Mouse (Mus musculus) lung, postnatal 4 days (tissue): Measurements from ENCODE around the gene Gpr171.
"Not testable (repeated sequence)": the region's sequence is repeated elsewhere in the genome, so short reads cannot be mapped to it uniquely, and the experiment has no call there.

Experiments used
- DNase-seq, 2 experiments: peaks; one replicate each; pipeline ENCODE4 v3.0.0; 2021

The Gpr171 gene

GRCm38 (mm10) chr3:59113291-59113690 is 11.7 kb upstream of the Gpr171 start:
- DNase-seq, result not testable (repeated sequence)

- DNase-seq, result no peak
These were observed 10.3 kb upstream of the Gpr171 start for GRCm38 (mm10) chr3:59111944-59112343.

GRCm38 (mm10) chr3:59109834-59110233 is 8.2 kb upstream of the Gpr171 start:
- not testable (repeated sequence) for DNase-seq

GRCm38 (mm10) chr3:59107439-59107838 is 5.8 kb upstream of the Gpr171 start:
- no peak for DNase-seq

- DNase-seq, result no peak
These were observed 2.8 kb upstream of the Gpr171 start for GRCm38 (mm10) chr3:59104462-59104861.

- no peak for DNase-seq
These were observed 525 bp upstream of the Gpr171 start for GRCm38 (mm10) chr3:59102146-59102545.

GRCm38 (mm10) chr3:59098540-59098939 is 3.1 kb downstream of the Gpr171 start:
- no peak for DNase-seq

GRCm38 (mm10) chr3:59097421-59097820 is 4.2 kb downstream of the Gpr171 start:
- no peak for DNase-seq

GRCm38 (mm10) chr3:59092702-59093101 is 8.9 kb downstream of the Gpr171 start:
- no peak for DNase-seq

- peak; percentile 53 to 60 for DNase-seq
These were observed 20.7 kb downstream of the Gpr171 start for GRCm38 (mm10) chr3:59080919-59081318.

GRCm38 (mm10) chr3:59080293-59080916 is 21.2 kb downstream of the Gpr171 start:
- DNase-seq, result no peak

GRCm38 (mm10) chr3:59079327-59079726 is 22.3 kb downstream of the Gpr171 start:
- DNase-seq, result peak in 1 of 2 experiments; percentile 55

- no peak for DNase-seq
These were observed 23.0 kb downstream of the Gpr171 start for GRCm38 (mm10) chr3:59078585-59078984.

- DNase-seq, result peak in 1 of 2 experiments; percentile 12
These were observed 24.3 kb downstream of the Gpr171 start for GRCm38 (mm10) chr3:59077278-59077677.

GRCm38 (mm10) chr3:59069071-59069470 is 32.5 kb downstream of the Gpr171 start:
- not testable (repeated sequence) for DNase-seq

- no peak for DNase-seq
These were observed 34.9 kb downstream of the Gpr171 start for GRCm38 (mm10) chr3:59066558-59067294.

GRCm38 (mm10) chr3:59065937-59066336 is 35.7 kb downstream of the Gpr171 start:
- DNase-seq, result no peak

GRCm38 (mm10) chr3:59063431-59063830 is 38.2 kb downstream of the Gpr171 start:
- DNase-seq, result no peak

- no peak for DNase-seq
These were observed 39.5 kb downstream of the Gpr171 start for GRCm38 (mm10) chr3:59062141-59062540.

GRCm38 (mm10) chr3:59060131-59060530 is 41.5 kb downstream of the Gpr171 start:
- DNase-seq, result no peak

- peak in 1 of 2 experiments; percentile 61 for DNase-seq
These were observed 42.5 kb downstream of the Gpr171 start for GRCm38 (mm10) chr3:59059022-59059541.

- no peak for DNase-seq
These were observed 46.6 kb downstream of the Gpr171 start for GRCm38 (mm10) chr3:59054834-59055535.
